22 mouse cellular contexts compared by ENCODE assay signal in the genomic region with DNA sequence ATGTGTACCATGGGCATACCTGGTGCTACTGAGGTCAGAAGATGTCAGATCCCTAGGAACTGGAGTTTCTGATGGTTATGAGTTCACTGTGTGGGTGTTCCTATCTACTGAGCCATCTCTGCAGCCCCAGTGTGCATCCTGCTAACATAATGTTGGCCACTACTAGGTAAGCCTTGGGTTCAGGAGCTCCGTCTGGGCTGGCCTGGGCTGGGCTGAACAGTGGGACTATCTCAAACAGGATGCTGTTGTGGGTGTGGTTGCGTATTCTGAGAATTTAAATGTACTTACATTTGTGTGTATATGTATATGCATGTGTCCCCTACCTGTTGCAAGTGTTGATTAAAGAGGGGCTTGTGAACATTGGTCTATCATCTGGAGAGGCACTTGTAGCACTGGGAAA.
"Had no signal": no experiment of that assay in that cellular context is flagged by ENCODE, and none has a peak within 500 bp of the region (broad histone marks: within the 10 kb centered on the region; RNA-seq: fewer than 3 reads in every experiment).

No protein-coding gene starts in this region.

- H3K9me3 ChIP-seq: kidney, embryonic 15.5 days; limb, embryonic 10.5 days; limb, embryonic 13.5 days; megakaryocyte, embryonic 14.5 days; neural tube, embryonic 12.5 days; neural tube, embryonic 15.5 days; stomach, embryonic 15.5 days had no signal

- DNase-seq: kidney, adult 8-10 months; kidney, postnatal 10 days; kidney, postnatal 36 days; layer of hippocampus, postnatal 36 days; lung, embryonic 14.5 days; midbrain, embryonic 14.5 days; right cerebral cortex, adult 18-20 months; right cerebral cortex, postnatal 14 days; right cerebral cortex, postnatal 4 days; thymus, postnatal 25 days had no signal

- H3K9ac ChIP-seq: kidney, embryonic 15.5 days; limb, embryonic 13.5 days; lung, embryonic 14.5 days; neural tube, embryonic 12.5 days; neural tube, embryonic 15.5 days; stomach, embryonic 15.5 days had no signal

- H3K4me1 ChIP-seq: kidney, embryonic 15.5 days; limb, embryonic 10.5 days; neural tube, embryonic 12.5 days; neural tube, embryonic 15.5 days; stomach, embryonic 15.5 days had no signal

- H3K4me3 ChIP-seq: kidney, embryonic 15.5 days; left cerebral cortex, adult 2 months; limb, embryonic 10.5 days; limb, embryonic 13.5 days; megakaryocyte, embryonic 14.5 days; neural tube, embryonic 12.5 days; neural tube, embryonic 15.5 days; stomach, embryonic 15.5 days had no signal

- H3K27me3 ChIP-seq: kidney, embryonic 15.5 days; limb, embryonic 13.5 days; megakaryocyte, embryonic 14.5 days; neural tube, embryonic 12.5 days; neural tube, embryonic 15.5 days; stomach, embryonic 15.5 days had no signal

- H3K27ac ChIP-seq: kidney, embryonic 15.5 days; left cerebral cortex, adult 2 months; limb, embryonic 10.5 days; limb, embryonic 13.5 days; macrophage; neural tube, embryonic 12.5 days; neural tube, embryonic 15.5 days; stomach, embryonic 15.5 days had no signal

- ATAC-seq: intestine, postnatal 0 days; lung, postnatal 0 days had no signal

- H3K4me2 ChIP-seq: kidney, embryonic 15.5 days; limb, embryonic 13.5 days; lung, embryonic 14.5 days; midbrain, embryonic 11.5 days; neural tube, embryonic 12.5 days; neural tube, embryonic 15.5 days; stomach, embryonic 15.5 days had no signal
